Mouse (Mus musculus) embryonic facial prominence, embryonic 11.5 days (tissue): ENCODE measurements at regions not wholly inside any gene's neighbourhood (a gene's known extent, or its start where the extent isn't known, plus 50 kb on each side); places are given as distances from the start of the nearest gene placed in this dataset.

Experiments used
- ATAC-seq: fragments of 200-750 bp; cut with Nextera tagmentation; replicated peaks from 2 replicates; pipeline ENCODE4 v1.8.0; 2017; ENCODE audit warnings: low read depth; ENCODE audit not compliant: insufficient number of reproducible peaks, low FRiP score, low TSS enrichment
- DNase-seq: peaks from one replicate; pipeline ENCODE4 v3.0.0-alpha.2; 2015; ENCODE audit warnings: low spot score
- H3K27ac ChIP-seq: fragments of 300-500 bp; sonication (generic); replicated peaks from 2 replicates; pipeline ENCODE4 v1.5.1; 2014; ENCODE audit warnings: mild to moderate bottlenecking, low read depth, low read length, control low read depth
- H3K27me3 ChIP-seq: fragments of 300-500 bp; sonication (generic); 2 replicates; pipeline ENCODE4 v1.6.1; 2014; ENCODE audit warnings: mild to moderate bottlenecking, low read length, moderate library complexity, mixed read lengths; ENCODE audit not compliant: control insufficient read depth, insufficient read depth
- H3K36me3 ChIP-seq: fragments of 300-500 bp; sonication (generic); replicated peaks from 2 replicates; pipeline ENCODE4 v1.6.1; 2014; ENCODE audit warnings: low read depth, mild to moderate bottlenecking, low read length, moderate library complexity, mixed read lengths; ENCODE audit not compliant: control insufficient read depth, insufficient read depth
- H3K4me1 ChIP-seq: fragments of 300-500 bp; sonication (generic); 2 replicates; pipeline ENCODE4 v1.6.1; 2014; ENCODE audit warnings: low read length, mixed read lengths; ENCODE audit not compliant: control insufficient read depth, insufficient read depth
- H3K4me2 ChIP-seq: fragments of 300-500 bp; sonication (generic); 2 replicates; pipeline ENCODE4 v1.6.1; 2014; ENCODE audit warnings: low read depth, mild to moderate bottlenecking, control low read depth, low read length, moderate library complexity
- H3K4me3 ChIP-seq: fragments of 300-500 bp; sonication (generic); 2 replicates; pipeline ENCODE4 v1.5.1; 2014; ENCODE audit warnings: low read depth, low read length, control low read depth
- H3K9ac ChIP-seq: fragments of 300-500 bp; sonication (generic); replicated peaks from 2 replicates; pipeline ENCODE4 v1.6.1; 2014; ENCODE audit warnings: mild to moderate bottlenecking, control low read depth, low read length
- H3K9me3 ChIP-seq: fragments of 300-500 bp; sonication (generic); replicated peaks from 2 replicates; pipeline ENCODE4 v1.6.1; 2016; ENCODE audit warnings: mild to moderate bottlenecking, low read length, inconsistent platforms, mixed read lengths; ENCODE audit not compliant: control insufficient read depth
- WGBS: fragments of 180-500 bp; shearing (Covaris S2); extraction: QIAGEN DNeasy Blood & Tissue Kit; methylation state at CpG from one replicate; pipeline ENCODE4 v1.1.7; 2014; 5-methylcytosine and 5-hydroxymethylcytosine counted together

GRCm38 (mm10) chr1:90698618-90699017 is 95.8 kb downstream of the Cops8 start:
- no peak for DNase-seq
- Histone ChIP-seq H3K27me3 (no peaks in the 10 kb centered on the region), H3K27ac (no peak overlapping the region), H3K9me3 (no peaks in the 10 kb centered on the region), H3K4me2 (no peak overlapping the region), H3K9ac (no peak overlapping the region), H3K4me3 (no peak overlapping the region), H3K4me1 (no peaks in the 10 kb centered on the region), H3K36me3 (no peaks in the 10 kb centered on the region)
- 87% methylated on average over 2 of the region's 2 CpGs for WGBS
- no peak for ATAC-seq

DNA sequence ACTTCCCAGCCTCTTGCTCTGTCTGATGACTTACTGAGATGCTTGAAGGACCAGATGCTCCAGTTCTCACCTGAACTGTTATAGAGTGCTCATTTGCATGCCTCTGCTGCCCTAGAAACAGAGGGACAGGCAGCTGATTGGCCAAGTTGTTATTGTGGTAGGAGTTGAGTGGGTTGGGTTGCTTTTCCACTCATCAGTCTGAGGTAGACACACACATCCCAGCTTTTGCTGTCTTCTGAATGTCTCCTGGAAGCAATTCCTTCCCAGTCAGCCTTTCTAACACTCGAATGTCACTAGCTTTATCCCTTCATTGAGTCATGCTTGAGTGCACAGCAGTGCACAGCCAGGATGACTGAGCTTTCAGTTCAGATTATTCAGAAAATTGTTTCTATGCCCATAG is 99.0 kb downstream of the Cops8 start:
- no peak overlapping the region for H3K27ac ChIP-seq
- no peaks in the 10 kb centered on the region for H3K36me3 ChIP-seq
- ATAC-seq (no peak), DNase-seq (no peak)
- H3K4me2 ChIP-seq, result no peak overlapping the region
- H3K9ac ChIP-seq, result no peak overlapping the region
- H3K4me1 ChIP-seq, result no peaks in the 10 kb centered on the region
- 65% methylated on average over 1 of the region's 1 CpGs for WGBS
- H3K27me3 ChIP-seq, result no peaks in the 10 kb centered on the region
- no peak overlapping the region for H3K4me3 ChIP-seq
- H3K9me3 ChIP-seq, result no peaks in the 10 kb centered on the region

GRCm38 (mm10) chr1:90706391-90706790 is 103.6 kb downstream of the Cops8 start:
- Histone ChIP-seq H3K4me1 (no peaks in the 10 kb centered on the region), H3K27me3 (no peaks in the 10 kb centered on the region), H3K36me3 (no peaks in the 10 kb centered on the region), H3K4me2 (no peak overlapping the region), H3K27ac (no peak overlapping the region), H3K9me3 (no peaks in the 10 kb centered on the region), H3K9ac (no peak overlapping the region), H3K4me3 (no peak overlapping the region)
- DNase-seq (no peak), ATAC-seq (no peak)

DNA sequence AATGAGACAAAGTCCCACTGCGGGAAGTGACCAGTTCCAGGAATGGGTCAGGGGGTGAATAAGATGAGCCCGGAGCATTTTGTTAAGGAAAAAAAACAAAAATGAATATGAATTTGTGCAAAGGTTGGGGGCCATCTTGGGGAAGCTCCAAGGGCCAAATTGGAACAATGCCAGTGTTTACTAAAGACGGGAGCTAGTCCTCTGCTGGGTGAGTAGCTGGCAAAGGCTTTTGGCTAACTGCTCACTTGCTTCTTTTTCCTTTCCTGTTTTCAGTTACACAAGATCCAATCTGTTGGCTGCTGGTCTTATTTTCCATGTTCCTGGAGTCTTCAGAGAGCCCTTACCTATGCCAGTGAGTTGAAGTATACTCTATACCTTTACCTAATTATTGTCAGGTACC is 107.0 kb downstream of the Cops8 start:
- ATAC-seq, result no peak
- Histone ChIP-seq H3K4me1 (no peaks in the 10 kb centered on the region), H3K4me3 (no peak overlapping the region), H3K36me3 (no peaks in the 10 kb centered on the region), H3K27me3 (no peaks in the 10 kb centered on the region), H3K9ac (no peak overlapping the region), H3K9me3 (no peaks in the 10 kb centered on the region), H3K27ac (no peak overlapping the region), H3K4me2 (no peak overlapping the region)
- no peak for DNase-seq
- 83% methylated on average over 3 of the region's 3 CpGs for WGBS

DNA sequence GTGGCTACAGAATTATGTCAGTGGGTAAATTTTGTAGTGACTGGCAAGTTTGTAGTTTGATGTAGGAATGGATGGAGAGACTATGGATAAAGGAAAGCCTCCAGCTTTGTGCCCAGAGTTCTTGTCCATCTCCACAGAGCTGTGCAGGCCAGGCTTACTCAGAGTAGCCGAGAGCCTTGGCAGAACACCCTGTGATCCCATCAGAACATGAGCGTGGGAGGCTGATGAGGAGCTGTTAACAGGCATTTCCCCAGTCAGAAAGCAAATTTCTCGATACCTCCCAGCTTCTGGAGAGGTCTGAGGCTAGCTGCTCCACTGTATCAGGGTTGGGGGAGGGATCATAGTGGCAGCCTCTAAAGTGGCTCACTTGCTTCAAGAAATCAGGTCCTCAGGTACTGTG is 107.8 kb downstream of the Cops8 start:
- Histone ChIP-seq H3K4me2 (no peak overlapping the region), H3K4me3 (no peak overlapping the region), H3K36me3 (no peaks in the 10 kb centered on the region), H3K9me3 (no peaks in the 10 kb centered on the region), H3K27me3 (no peaks in the 10 kb centered on the region), H3K4me1 (no peaks in the 10 kb centered on the region), H3K9ac (no peak overlapping the region), H3K27ac (no peak overlapping the region)
- 80% methylated on average over 3 of the region's 3 CpGs for WGBS
- ATAC-seq, result no peak
- no peak for DNase-seq

DNA sequence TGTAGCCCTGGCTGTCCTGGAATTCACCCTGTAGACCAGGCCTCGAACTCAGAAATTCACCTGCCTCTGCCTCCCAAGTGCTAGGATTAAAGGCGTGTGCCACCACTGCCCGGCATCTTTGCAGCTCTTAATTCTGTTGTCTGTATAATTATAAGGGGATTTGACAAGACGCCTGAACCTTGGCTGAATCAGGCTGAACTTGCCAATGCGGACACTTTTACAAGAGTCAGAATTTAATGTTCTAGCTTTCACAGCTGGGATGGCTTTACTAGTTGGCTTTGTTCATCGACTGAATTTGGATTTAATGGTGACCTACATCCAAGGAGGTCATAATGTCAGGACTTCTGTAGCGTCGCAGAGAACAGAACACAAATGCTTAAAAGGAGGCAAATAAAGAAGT is 108.3 kb downstream of the Cops8 start:
- Histone ChIP-seq H3K4me1 (no peaks in the 10 kb centered on the region), H3K36me3 (no peaks in the 10 kb centered on the region), H3K4me3 (no peak overlapping the region), H3K9me3 (no peaks in the 10 kb centered on the region), H3K27ac (no peak overlapping the region), H3K27me3 (no peaks in the 10 kb centered on the region), H3K4me2 (no peak overlapping the region), H3K9ac (no peak overlapping the region)
- DNase-seq (no peak), ATAC-seq (no peak)
- 84% methylated on average over 8 of the region's 8 CpGs for WGBS
